Mouse (Mus musculus) kidney, postnatal 0 days (tissue): ENCODE results near the gene Setd7. TPM values are rescaled to one million over a fixed set of nuclear protein-coding genes. Genes with fewer than 3 reads are reported as not detected.

ENCODE experiments used
- ATAC-seq: fragments of 200-750 bp; cut with Nextera tagmentation; replicated peaks from 2 replicates; pipeline ENCODE4 v1.8.0; 2017; ENCODE audit warnings: low read depth, moderate number of reproducible peaks, moderate TSS enrichment, moderate library complexity; ENCODE audit not compliant: low FRiP score
- DNase-seq: peaks from one replicate; pipeline ENCODE4 v3.0.0-alpha.2; 2016; ENCODE audit warnings: low spot score
- H3K27ac ChIP-seq: fragments of 300-500 bp; sonication (generic); 2 replicates; pipeline ENCODE4 v1.5.1; 2014; ENCODE audit warnings: mild to moderate bottlenecking
- H3K27me3 ChIP-seq: fragments of 300-500 bp; sonication (generic); 2 replicates; pipeline ENCODE4 v1.6.1; 2014; ENCODE audit warnings: low read length, mixed read lengths; ENCODE audit not compliant: insufficient read depth
- H3K36me3 ChIP-seq: fragments of 300-500 bp; sonication (generic); 2 replicates; pipeline ENCODE4 v1.6.1; 2014; ENCODE audit warnings: low read length, mixed read lengths; ENCODE audit not compliant: insufficient read depth
- H3K4me1 ChIP-seq: fragments of 300-500 bp; sonication (generic); replicated peaks from 2 replicates; pipeline ENCODE4 v1.6.1; 2014; ENCODE audit warnings: antibody characterized with exemption, low read length, mixed read lengths; ENCODE audit not compliant: insufficient read depth
- H3K4me2 ChIP-seq: fragments of 300-500 bp; sonication (generic); 2 replicates; pipeline ENCODE4 v1.6.1; 2014; ENCODE audit warnings: mild to moderate bottlenecking, low read length, moderate library complexity, mixed read lengths
- H3K4me3 ChIP-seq: fragments of 300-500 bp; sonication (generic); replicated peaks from 2 replicates; pipeline ENCODE4 v1.5.1; 2014; ENCODE audit warnings: low read depth, low read length
- H3K9ac ChIP-seq: fragments of 300-500 bp; sonication (generic); 2 replicates; pipeline ENCODE4 v1.6.1; 2014; ENCODE audit warnings: low read depth, low read length
- H3K9me3 ChIP-seq: fragments of 300-500 bp; sonication (generic); replicated peaks from 2 replicates; pipeline ENCODE4 v1.6.1; 2016; ENCODE audit warnings: low read length, inconsistent platforms, mixed read lengths
- CTCF ChIP-seq: IDR thresholded peaks from 2 replicates; pipeline ENCODE4 v1.5.1; 2016; ENCODE audit warnings: antibody characterized with exemption, low read depth, mild to moderate bottlenecking, moderate library complexity
- WGBS: fragments of 180-500 bp; shearing (Covaris S2); extraction: QIAGEN DNeasy Blood & Tissue Kit; methylation state at CpG from one replicate; pipeline ENCODE4 v1.1.7; 2014; 5-methylcytosine and 5-hydroxymethylcytosine counted together
- polyA plus RNA-seq: library from polyadenylated mRNA; unstranded; fragments of >200 nt; fragmentation: Nextera tagmentation; extraction: Ambion mirVana; gene quantifications from 2 replicates; pipeline ENCODE4 v1.2.1, GENCODE M21; 2015

Setd7 gene
- polyA plus RNA-seq, 1 experiment from 2014 or later = 2.0 TPM

GRCm38 (mm10) chr3:51505465-51505864 lies 55.2 kb downstream of the Setd7 start:
- H3K9ac ChIP-seq = no peak overlapping the region
- H3K27me3 ChIP-seq = no peaks in the 10 kb centered on the region
- H3K27ac ChIP-seq = no peak overlapping the region
- H3K4me3 ChIP-seq = no peak overlapping the region
- H3K36me3 ChIP-seq = no peaks in the 10 kb centered on the region
- 44% methylated on average over 19 of the region's 19 CpGs for WGBS
- DNase-seq (peak; percentile 11), ATAC-seq (no peak)
- no peak for TF ChIP-seq CTCF
- no peaks in the 10 kb centered on the region for H3K9me3 ChIP-seq
- H3K4me1 ChIP-seq = no peaks in the 10 kb centered on the region
- H3K4me2 ChIP-seq = no peak overlapping the region

- Histone ChIP-seq H3K4me1 (no peaks in the 10 kb centered on the region), H3K4me2 (no peak overlapping the region), H3K9ac (no peak overlapping the region), H3K27ac (no peak overlapping the region), H3K4me3 (no peak overlapping the region), H3K27me3 (no peaks in the 10 kb centered on the region), H3K9me3 (no peaks in the 10 kb centered on the region), H3K36me3 (no peaks in the 10 kb centered on the region)
- WGBS = 75% methylated on average over 11 of the region's 11 CpGs
- DNase-seq (no peak), ATAC-seq (no peak)
- TF ChIP-seq CTCF = no peak
Measured at GRCm38 (mm10) chr3:51504385-51504952, 56.2 kb downstream of the Setd7 start.

GRCm38 (mm10) chr3:51499876-51500275 lies 60.8 kb downstream of the Setd7 start:
- no peak for ATAC-seq
- Histone ChIP-seq H3K9ac (no peak overlapping the region), H3K27ac (no peak overlapping the region), H3K36me3 (0 out of 2 replicates have a peak, but pooled peaks cover 2% of the 10 kb centered on the region), H3K4me1 (no peaks in the 10 kb centered on the region), H3K4me2 (no peak overlapping the region), H3K9me3 (no peaks in the 10 kb centered on the region), H3K27me3 (no peaks in the 10 kb centered on the region), H3K4me3 (no peak overlapping the region)
- WGBS = 88% methylated on average over 4 of the region's 4 CpGs
- no peak for DNase-seq
- TF ChIP-seq CTCF = no peak

GRCm38 (mm10) chr3:51498659-51499058 lies 62.0 kb downstream of the Setd7 start:
- WGBS = 83% methylated on average over 5 of the region's 5 CpGs

GRCm38 (mm10) chr3:51497978-51498377 lies 62.7 kb downstream of the Setd7 start:
- ATAC-seq (no peak), DNase-seq (no peak)
- Histone ChIP-seq H3K27ac (no peak overlapping the region), H3K27me3 (no peaks in the 10 kb centered on the region), H3K4me3 (no peak overlapping the region), H3K9ac (no peak overlapping the region), H3K36me3 (peaks cover 11% of the 10 kb centered on the region; the same call in 1 of the 2 replicates), H3K4me1 (no peaks in the 10 kb centered on the region), H3K9me3 (no peaks in the 10 kb centered on the region), H3K4me2 (no peak overlapping the region)
- TF ChIP-seq CTCF = no peak
- WGBS = 88% methylated on average over 1 of the region's 1 CpGs

More at GRCm38 (mm10) chr3:51498659-51499058, 62.0 kb downstream of the Setd7 start:
- Histone ChIP-seq H3K27ac (no peak overlapping the region), H3K9ac (no peak overlapping the region), H3K4me2 (no peak overlapping the region), H3K4me3 (no peak overlapping the region), H3K36me3 (peaks cover 6% of the 10 kb centered on the region; the same call in 1 of the 2 replicates), H3K27me3 (no peaks in the 10 kb centered on the region), H3K4me1 (no peaks in the 10 kb centered on the region), H3K9me3 (no peaks in the 10 kb centered on the region)
- ATAC-seq = no peak
- DNase-seq = no peak
- TF ChIP-seq CTCF = no peak

GRCm38 (mm10) chr3:51495646-51496045 lies 65.0 kb downstream of the Setd7 start:
- Histone ChIP-seq H3K27ac (no peak overlapping the region), H3K4me2 (no peak overlapping the region), H3K27me3 (no peaks in the 10 kb centered on the region), H3K36me3 (peaks cover 11% of the 10 kb centered on the region; the same call in 1 of the 2 replicates), H3K9me3 (no peaks in the 10 kb centered on the region), H3K9ac (no peak overlapping the region), H3K4me3 (no peak overlapping the region), H3K4me1 (no peaks in the 10 kb centered on the region)
- DNase-seq = no peak
- no peak for ATAC-seq
- TF ChIP-seq CTCF = no peak
- 86% methylated on average over 9 of the region's 9 CpGs for WGBS

GRCm38 (mm10) chr3:51494466-51494865 lies 66.2 kb downstream of the Setd7 start:
- Histone ChIP-seq H3K4me1 (no peaks in the 10 kb centered on the region), H3K27me3 (no peaks in the 10 kb centered on the region), H3K27ac (no peak overlapping the region), H3K4me3 (no peak overlapping the region), H3K36me3 (peaks cover 11% of the 10 kb centered on the region; the same call in 1 of the 2 replicates), H3K9me3 (no peaks in the 10 kb centered on the region), H3K4me2 (no peak overlapping the region), H3K9ac (no peak overlapping the region)
- WGBS = 65% methylated on average over 2 of the region's 2 CpGs
- ATAC-seq (no peak), DNase-seq (peak; percentile 12)
- TF ChIP-seq CTCF = no peak
